Mouse (Mus musculus): Measurements from ENCODE around the gene Fzd5.

Gene Fzd5

DNA sequence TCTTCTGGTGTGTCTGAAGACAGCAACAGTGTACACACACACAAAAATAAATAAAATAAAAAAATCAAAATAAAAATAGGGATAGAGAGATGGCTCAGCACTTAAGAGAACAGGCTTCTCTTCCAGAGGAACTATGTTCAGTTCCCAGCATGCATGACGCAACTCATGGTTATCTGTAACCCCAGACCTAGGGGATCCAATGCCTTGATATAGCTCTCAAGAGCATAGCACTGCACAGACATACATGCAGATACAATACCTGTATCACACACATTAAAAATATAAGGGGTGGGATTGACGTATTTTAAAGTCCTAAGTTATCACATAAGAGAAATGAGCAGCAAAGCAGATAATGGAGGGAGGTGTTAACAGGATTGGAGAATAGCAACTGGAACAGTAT is 53.1 kb downstream of the Fzd5 start:
- DNase-seq (ENCODE audit: low spot score) = no peak

DNA sequence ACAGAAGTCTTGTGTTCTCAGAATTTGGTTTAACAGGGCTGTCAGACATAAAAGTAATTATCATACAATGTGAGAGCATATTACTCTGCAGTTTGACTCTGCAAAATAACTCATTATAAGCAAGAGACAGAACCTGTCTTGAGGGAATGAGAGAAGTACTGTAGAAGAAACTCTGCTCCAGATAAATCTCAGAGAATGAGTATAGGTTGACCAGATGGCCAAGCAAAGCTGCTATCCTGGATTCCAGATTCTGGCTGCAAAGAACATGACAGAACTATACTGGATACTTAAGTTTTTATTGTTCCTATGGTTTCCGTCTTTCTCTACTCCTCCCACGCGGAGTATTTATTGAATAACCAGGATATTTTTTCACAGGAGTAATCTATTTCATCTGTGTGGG is 54.5 kb downstream of the Fzd5 start:
- no peak for DNase-seq (ENCODE audit: low spot score)

- DNase-seq (ENCODE audit: low spot score) = no peak
Measured at GRCm38 (mm10) chr1:64681499-64681898, 56.1 kb downstream of the Fzd5 start.
